Comparison of ENCODE assay signal across 8 mouse cellular contexts in the genomic region with DNA sequence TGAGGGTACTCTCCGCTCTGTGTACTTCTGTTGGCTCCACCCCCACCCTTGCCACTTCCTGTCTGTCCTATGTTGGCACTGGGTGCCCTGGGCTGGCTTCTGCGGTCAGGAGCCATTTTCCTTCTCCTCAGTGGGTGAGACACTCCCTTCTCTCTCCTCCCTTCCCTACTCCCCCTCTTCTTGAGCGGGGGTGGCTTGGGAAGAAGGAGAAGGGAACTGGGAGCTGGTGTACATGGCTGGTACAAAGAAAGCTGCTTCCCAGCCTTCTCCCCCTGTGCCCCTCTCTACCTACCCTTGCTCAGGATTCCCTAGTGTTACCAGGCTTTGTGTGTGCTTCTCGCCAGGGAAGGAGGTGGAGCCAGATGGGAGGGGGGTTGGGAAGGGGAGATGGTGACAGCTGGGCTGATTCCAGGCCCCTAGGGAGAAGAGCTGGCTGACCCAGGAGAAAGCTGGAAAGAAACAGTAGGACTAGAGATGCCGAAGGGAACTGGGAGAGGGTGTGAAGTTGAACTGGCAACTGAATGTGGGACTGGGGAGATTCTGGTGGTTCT. TPM values are rescaled to one million over a fixed set of nuclear protein-coding genes. Genes with fewer than 3 reads are reported as not detected.
DNase-seq lines count a peak whose midpoint lies in the region; ATAC-seq and TF ChIP-seq lines count a peak whose summit lies in the region.

No protein-coding gene starts in this region.

- H3K27me3 ChIP-seq in E14TG2a.4 (ENCODE audit: insufficient read depth, low read length): no peaks in the 10 kb centered on the region
- H3K27me3 ChIP-seq in embryonic facial prominence, embryonic 15.5 days: no peaks in the 10 kb centered on the region
- H3K27me3 ChIP-seq in hindbrain, embryonic 12.5 days: no peaks in the 10 kb centered on the region
- H3K27me3 ChIP-seq in liver, postnatal 0 days (ENCODE audit: insufficient read depth, low read length): no peaks in the 10 kb centered on the region
- no peaks in the 10 kb centered on the region for H3K27me3 ChIP-seq in neural tube, embryonic 12.5 days (replicated peaks)

- H3K36me3 ChIP-seq in E14TG2a.4 (ENCODE audit: insufficient read depth, low read length): peaks cover 75% of the 10 kb centered on the region
- H3K36me3 ChIP-seq in embryonic facial prominence, embryonic 15.5 days: peaks cover 48% of the 10 kb centered on the region
- H3K36me3 ChIP-seq in hindbrain, embryonic 12.5 days: peaks cover 61% of the 10 kb centered on the region
- peaks cover 55% of the 10 kb centered on the region for H3K36me3 ChIP-seq in liver, postnatal 0 days (replicated peaks; ENCODE audit: insufficient read depth, low read length)
- peaks cover 59% of the 10 kb centered on the region for H3K36me3 ChIP-seq in neural tube, embryonic 12.5 days

- no peaks in the 10 kb centered on the region for H3K9me3 ChIP-seq in E14TG2a.4 (ENCODE audit: low read length)
- no peaks in the 10 kb centered on the region for H3K9me3 ChIP-seq in embryonic facial prominence, embryonic 15.5 days (replicated peaks)
- no peaks in the 10 kb centered on the region for H3K9me3 ChIP-seq in hindbrain, embryonic 12.5 days (replicated peaks)
- H3K9me3 ChIP-seq in liver, postnatal 0 days (ENCODE audit: low read length): no peaks in the 10 kb centered on the region
- no peaks in the 10 kb centered on the region for H3K9me3 ChIP-seq in neural tube, embryonic 12.5 days

- peaks cover 61% of the 10 kb centered on the region for H3K4me1 ChIP-seq in E14TG2a.4 (replicated peaks; ENCODE audit: low read depth, low read length)
- H3K4me1 ChIP-seq in embryonic facial prominence, embryonic 15.5 days: peaks cover 38% of the 10 kb centered on the region
- H3K4me1 ChIP-seq in hindbrain, embryonic 12.5 days: peaks cover 30% of the 10 kb centered on the region
- peaks cover 39% of the 10 kb centered on the region for H3K4me1 ChIP-seq in liver, postnatal 0 days (ENCODE audit: insufficient read depth)
- peaks cover 31% of the 10 kb centered on the region for H3K4me1 ChIP-seq in neural tube, embryonic 12.5 days

- peak overlapping the region; percentile 65 for H3K27ac ChIP-seq in embryonic facial prominence, embryonic 15.5 days (replicated peaks)
- peak overlapping the region; percentile 86 for H3K27ac ChIP-seq in hindbrain, embryonic 12.5 days
- peak overlapping the region; percentile 49; the same call in 1 of the 2 replicates for H3K27ac ChIP-seq in liver, postnatal 0 days (ENCODE audit: low read depth)
- peak overlapping the region; percentile 60 for H3K27ac ChIP-seq in neural tube, embryonic 12.5 days

- H3K4me3 ChIP-seq in E14TG2a.4 (replicated peaks; ENCODE audit: low read length): peak overlapping the region; percentile 46
- peak overlapping the region; percentile 86; the same call in 1 of the 2 replicates for H3K4me3 ChIP-seq in embryonic facial prominence, embryonic 15.5 days (replicated peaks)
- peak overlapping the region; percentile 98 for H3K4me3 ChIP-seq in hindbrain, embryonic 12.5 days
- H3K4me3 ChIP-seq in liver, postnatal 0 days (ENCODE audit: low read depth, low read length): no peak overlapping the region
- H3K4me3 ChIP-seq in neural tube, embryonic 12.5 days: peak overlapping the region; percentile 99

- peak overlapping the region; percentile 64 for H3K4me2 ChIP-seq in embryonic facial prominence, embryonic 15.5 days (replicated peaks)
- H3K4me2 ChIP-seq in hindbrain, embryonic 12.5 days (replicated peaks): peak overlapping the region; percentile 96
- peak overlapping the region; percentile 98 for H3K4me2 ChIP-seq in liver, postnatal 0 days (ENCODE audit: low read depth, low read length)
- H3K4me2 ChIP-seq in neural tube, embryonic 12.5 days (replicated peaks): peak overlapping the region; percentile 65

- TF ChIP-seq EP300 in liver, postnatal 0 days (IDR thresholded peaks at IDR 0.05; ENCODE audit: low read depth): no peak

- peak overlapping the region; percentile 10; the same call in 1 of the 2 replicates for H3K9ac ChIP-seq in embryonic facial prominence, embryonic 15.5 days
- peak overlapping the region; percentile 97 for H3K9ac ChIP-seq in hindbrain, embryonic 12.5 days
- H3K9ac ChIP-seq in liver, postnatal 0 days (replicated peaks): no peak overlapping the region; the same call in 1 of the 2 replicates
- peak overlapping the region; percentile 48 for H3K9ac ChIP-seq in neural tube, embryonic 12.5 days

- WGBS in embryonic facial prominence, embryonic 15.5 days: 29% methylated on average over 5 of the region's 5 CpGs
- WGBS in hindbrain, embryonic 12.5 days: 41% methylated on average over 5 of the region's 5 CpGs
- WGBS in liver, postnatal 0 days (ENCODE audit: insufficient replicate concordance): 52% methylated on average over 5 of the region's 5 CpGs
- 46% methylated on average over 5 of the region's 5 CpGs for whole genome bisulfite sequencing in neural tube, embryonic 12.5 days

- no peak for ATAC-seq in embryonic facial prominence, embryonic 15.5 days (ENCODE audit: insufficient number of reproducible peaks, low FRiP score, low TSS enrichment, low read depth)
- no peak for ATAC-seq in hindbrain, embryonic 12.5 days (ENCODE audit: low FRiP score)
- ATAC-seq in liver, postnatal 0 days: no peak
- no peak for ATAC-seq in neural tube, embryonic 12.5 days (ENCODE audit: low FRiP score, low read depth)

- TF ChIP-seq CTCF in E14TG2a.4 (conservative IDR thresholded peaks at IDR 0.05; ENCODE audit: low read length): no peak
- no peak for TF ChIP-seq CTCF in liver, postnatal 0 days (IDR thresholded peaks at IDR 0.05; ENCODE audit: low read depth)

- peak; percentile 25 to 31 for DNase-seq in frontal cortex, postnatal 36 days (ENCODE audit: low spot score in 2 of 2)
- no peak for DNase-seq in frontal cortex, postnatal 10 days (ENCODE audit: low spot score in 2 of 2)
- no peak for DNase-seq in liver, postnatal 0 days
- DNase-seq in layer of hippocampus, adult 9-11 months: no peak

RNA-seq across cellular contexts. Expression of a gene that starts 3.7 kb away (rescaled TPM):
- 70.8 and 77.0 TPM in 2 replicates for polyA plus RNA-seq in embryonic facial prominence, embryonic 15.5 days (2015; fragmentation: Nextera tagmentation; extraction: Ambion mirVana)
- polyA plus RNA-seq in hindbrain, embryonic 12.5 days (2016; fragmentation: Nextera tagmentation; extraction: Ambion mirVana): 131 and 133 TPM in 2 replicates
- polyA plus RNA-seq in liver, postnatal 0 days (2015; fragmentation: Nextera tagmentation; extraction: Ambion mirVana): 20.0 and 24.5 TPM in 2 replicates
- polyA plus RNA-seq in neural tube, embryonic 12.5 days (2016; fragmentation: Nextera tagmentation; extraction: Ambion mirVana): 115 and 121 TPM in 2 replicates

RNA-seq across cellular contexts. Expression of a gene that starts 31.8 kb away (rescaled TPM):
- polyA plus RNA-seq in embryonic facial prominence, embryonic 15.5 days (2015; fragmentation: Nextera tagmentation; extraction: Ambion mirVana): 3.6 and 5.4 TPM in 2 replicates
- 0.33 and 0.40 TPM in 2 replicates for polyA plus RNA-seq in hindbrain, embryonic 12.5 days (2016; fragmentation: Nextera tagmentation; extraction: Ambion mirVana)
- 0.57 and 0.85 TPM in 2 replicates for polyA plus RNA-seq in liver, postnatal 0 days (2015; fragmentation: Nextera tagmentation; extraction: Ambion mirVana)
- polyA plus RNA-seq in neural tube, embryonic 12.5 days (2016; fragmentation: Nextera tagmentation; extraction: Ambion mirVana): 0.32 and 0.54 TPM in 2 replicates

RNA-seq across cellular contexts. Expression of a gene that starts 32.2 kb away (rescaled TPM):
- 57.5 and 58.3 TPM in 2 replicates for polyA plus RNA-seq in embryonic facial prominence, embryonic 15.5 days (2015; fragmentation: Nextera tagmentation; extraction: Ambion mirVana)
- 48.1 and 54.2 TPM in 2 replicates for polyA plus RNA-seq in hindbrain, embryonic 12.5 days (2016; fragmentation: Nextera tagmentation; extraction: Ambion mirVana)
- 23.2 and 24.8 TPM in 2 replicates for polyA plus RNA-seq in liver, postnatal 0 days (2015; fragmentation: Nextera tagmentation; extraction: Ambion mirVana)
- 53.9 and 56.3 TPM in 2 replicates for polyA plus RNA-seq in neural tube, embryonic 12.5 days (2016; fragmentation: Nextera tagmentation; extraction: Ambion mirVana)

RNA-seq across cellular contexts. Expression of a gene that starts 45.5 kb away (rescaled TPM):
- polyA plus RNA-seq in embryonic facial prominence, embryonic 15.5 days (2015; fragmentation: Nextera tagmentation; extraction: Ambion mirVana): 30.3 and 37.6 TPM in 2 replicates
- polyA plus RNA-seq in hindbrain, embryonic 12.5 days (2016; fragmentation: Nextera tagmentation; extraction: Ambion mirVana): 19.2 and 21.3 TPM in 2 replicates
- polyA plus RNA-seq in liver, postnatal 0 days (2015; fragmentation: Nextera tagmentation; extraction: Ambion mirVana): 4.2 and 4.8 TPM in 2 replicates
- polyA plus RNA-seq in neural tube, embryonic 12.5 days (2016; fragmentation: Nextera tagmentation; extraction: Ambion mirVana): 21.9 and 22.6 TPM in 2 replicates

RNA-seq across cellular contexts. Expression of a gene that starts 50.0 kb away (rescaled TPM):
- 12.5 and 18.4 TPM in 2 replicates for polyA plus RNA-seq in embryonic facial prominence, embryonic 15.5 days (2015; fragmentation: Nextera tagmentation; extraction: Ambion mirVana)
- polyA plus RNA-seq in hindbrain, embryonic 12.5 days (2016; fragmentation: Nextera tagmentation; extraction: Ambion mirVana): 16.0 and 18.3 TPM in 2 replicates
- polyA plus RNA-seq in liver, postnatal 0 days (2015; fragmentation: Nextera tagmentation; extraction: Ambion mirVana): 1.3 and 2.0 TPM in 2 replicates
- polyA plus RNA-seq in neural tube, embryonic 12.5 days (2016; fragmentation: Nextera tagmentation; extraction: Ambion mirVana): 15.1 and 15.3 TPM in 2 replicates

Comparison
In these comparisons a context has a peak if more than half of its experiments do, and no peak if none do; other contexts are left out.
1. DNase-seq: peak in frontal cortex, postnatal 36 days (2 of 2); none in frontal cortex, postnatal 10 days (0 of 2), liver, postnatal 0 days (single experiment) and layer of hippocampus, adult 9-11 months (single experiment).
2. Peak in every context shown above with its lines, with median percentiles within 50 percentile points of each other: H3K27ac ChIP-seq and H3K4me2 ChIP-seq.